Mouse (Mus musculus): ENCODE results near the gene Pkp1.

GRCm38 (mm10) chr1:135852044-135852756 lies 66.8 kb downstream of the Pkp1 start:
- TF ChIP-seq CTCF (IDR thresholded peaks at IDR 0.05; ENCODE audit: insufficient read depth, low read depth, low read length), result no peak
- TF ChIP-seq POLR2A (IDR thresholded peaks at IDR 0.05; ENCODE audit: insufficient read depth, low read depth, low read length), result no peak
